Mouse (Mus musculus): ENCODE data around the gene Elavl4. TPM values are rescaled to one million over a fixed set of nuclear protein-coding genes. Genes with fewer than 3 reads are reported as not detected.

Elavl4 gene
- polyA plus RNA-seq, 1 experiment from 2014 or later, result 83.3 TPM

DNA sequence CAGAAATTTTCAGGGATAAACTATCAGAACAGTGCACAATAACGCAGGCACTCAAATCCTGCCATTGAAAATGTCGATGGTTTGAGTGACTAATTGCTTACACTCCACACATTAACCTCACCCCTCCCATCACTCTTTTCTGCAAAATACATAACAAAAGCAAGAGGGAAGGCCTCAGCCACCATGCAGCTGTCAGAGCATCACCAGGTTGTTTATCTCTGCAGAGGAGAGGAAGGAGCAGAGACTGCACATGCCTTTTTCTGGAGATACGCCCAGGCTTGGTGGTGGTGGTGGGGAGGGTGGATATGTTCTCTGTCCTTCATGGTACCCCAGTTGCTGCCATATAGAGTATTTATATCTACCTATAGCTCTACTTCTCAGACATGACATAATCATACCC is 94.3 kb downstream of the Elavl4 start:
- DNase-seq (ENCODE audit: low spot score) (no peak), ATAC-seq (replicated peaks; ENCODE audit: insufficient number of reproducible peaks, low FRiP score, low TSS enrichment, low read depth) (no peak)
- Histone ChIP-seq H3K4me2 (ENCODE audit: low read depth, low read length) (no peak overlapping the region), H3K36me3 (replicated peaks; ENCODE audit: control insufficient read depth, insufficient read depth, low read depth, low read length) (no peaks in the 10 kb centered on the region), H3K4me1 (ENCODE audit: control insufficient read depth, insufficient read depth, low read length) (no peaks in the 10 kb centered on the region), H3K4me3 (ENCODE audit: low read depth, low read length) (no peak overlapping the region), H3K9ac (replicated peaks; ENCODE audit: low read length) (no peak overlapping the region), H3K27ac (replicated peaks; ENCODE audit: low read depth, low read length) (no peak overlapping the region), H3K9me3 (replicated peaks; ENCODE audit: control insufficient read depth, low read length) (no peaks in the 10 kb centered on the region), H3K27me3 (ENCODE audit: control insufficient read depth, insufficient read depth, low read length) (no peaks in the 10 kb centered on the region)
- WGBS, result 61% methylated on average over 3 of the region's 3 CpGs

DNA sequence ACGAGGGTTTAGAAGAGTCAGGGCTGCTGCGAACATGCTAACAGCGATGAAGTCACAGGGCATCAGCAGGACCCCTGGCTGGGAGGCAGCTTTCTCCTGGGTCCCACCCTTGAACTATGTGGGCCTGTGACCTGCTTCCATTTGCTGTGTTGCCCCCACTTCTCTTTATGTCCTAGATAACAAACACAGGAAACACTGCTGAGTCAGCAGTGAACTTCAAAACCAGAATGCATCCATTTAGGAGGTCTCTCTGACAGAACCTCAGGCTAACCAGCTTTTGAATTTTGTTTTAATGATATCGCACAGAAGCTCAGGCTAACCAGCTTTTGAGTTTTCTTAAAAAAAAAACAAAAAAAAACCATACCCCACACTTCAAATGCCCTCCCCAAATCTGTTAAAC is 96.1 kb downstream of the Elavl4 start:
- no peaks in the 10 kb centered on the region for H3K36me3 ChIP-seq (replicated peaks; ENCODE audit: control insufficient read depth, insufficient read depth, low read depth, low read length)
- no peak overlapping the region for H3K4me2 ChIP-seq (ENCODE audit: low read depth, low read length)
- no peak for DNase-seq (ENCODE audit: low spot score)
- H3K4me1 ChIP-seq (ENCODE audit: control insufficient read depth, insufficient read depth, low read length), result no peaks in the 10 kb centered on the region
- no peak overlapping the region for H3K27ac ChIP-seq (replicated peaks; ENCODE audit: low read depth, low read length)
- no peaks in the 10 kb centered on the region for H3K27me3 ChIP-seq (ENCODE audit: control insufficient read depth, insufficient read depth, low read length)
- H3K9ac ChIP-seq (replicated peaks; ENCODE audit: low read length), result no peak overlapping the region
- no peak for ATAC-seq (replicated peaks; ENCODE audit: insufficient number of reproducible peaks, low FRiP score, low TSS enrichment, low read depth)
- no peaks in the 10 kb centered on the region for H3K9me3 ChIP-seq (replicated peaks; ENCODE audit: control insufficient read depth, low read length)
- WGBS, result 89% methylated on average over 4 of the region's 4 CpGs
- no peak overlapping the region for H3K4me3 ChIP-seq (ENCODE audit: low read depth, low read length)

DNA sequence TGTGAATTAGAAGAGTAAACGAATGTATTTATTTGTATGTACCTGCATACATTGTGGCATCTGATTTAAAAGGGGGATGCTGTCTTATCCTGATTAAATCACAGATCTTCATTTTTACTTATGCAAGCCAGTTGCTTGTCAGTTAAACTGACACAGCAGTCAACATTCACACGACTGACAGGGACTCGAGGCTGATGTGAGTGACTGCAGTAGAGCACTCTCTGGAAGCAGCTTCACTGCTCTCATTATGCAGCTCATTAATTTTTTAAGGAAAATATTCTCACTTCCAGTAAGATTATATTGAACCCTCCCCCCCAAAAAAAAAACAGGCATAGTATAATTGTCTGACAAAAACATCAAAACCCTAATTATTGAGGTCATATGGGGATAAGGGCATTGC is 101.7 kb downstream of the Elavl4 start:
- Histone ChIP-seq H3K4me1 (ENCODE audit: control insufficient read depth, insufficient read depth, low read length) (no peaks in the 10 kb centered on the region), H3K27me3 (ENCODE audit: control insufficient read depth, insufficient read depth, low read length) (no peaks in the 10 kb centered on the region), H3K27ac (replicated peaks; ENCODE audit: low read depth, low read length) (no peak overlapping the region), H3K4me3 (ENCODE audit: low read depth, low read length) (no peak overlapping the region), H3K9ac (replicated peaks; ENCODE audit: low read length) (no peak overlapping the region), H3K36me3 (replicated peaks; ENCODE audit: control insufficient read depth, insufficient read depth, low read depth, low read length) (no peaks in the 10 kb centered on the region), H3K4me2 (ENCODE audit: low read depth, low read length) (no peak overlapping the region), H3K9me3 (replicated peaks; ENCODE audit: control insufficient read depth, low read length) (no peaks in the 10 kb centered on the region)
- DNase-seq (ENCODE audit: low spot score) (no peak), ATAC-seq (replicated peaks; ENCODE audit: insufficient number of reproducible peaks, low FRiP score, low TSS enrichment, low read depth) (no peak)
- WGBS, result 69% methylated on average over 3 of the region's 3 CpGs

DNA sequence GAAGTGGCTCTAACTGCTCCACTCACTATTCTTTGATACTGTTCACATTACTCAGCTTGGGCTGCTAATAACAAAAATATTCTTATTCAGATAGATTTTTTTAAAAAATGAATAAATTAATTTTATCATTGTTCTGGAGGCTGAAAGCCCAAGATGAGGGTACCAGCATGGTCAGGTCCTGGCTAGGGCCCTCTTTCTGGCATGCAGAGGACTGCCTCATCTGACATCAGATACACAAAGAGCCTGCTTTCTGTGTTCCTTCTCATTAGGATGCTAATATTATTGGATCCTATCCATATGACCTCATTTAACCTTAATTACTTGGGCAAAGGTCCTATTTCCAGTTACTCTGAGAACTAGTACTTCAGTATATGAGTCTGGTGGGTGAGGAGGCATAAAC is 108.8 kb downstream of the Elavl4 start:
- Histone ChIP-seq H3K27me3 (ENCODE audit: control insufficient read depth, insufficient read depth, low read length) (no peaks in the 10 kb centered on the region), H3K27ac (replicated peaks; ENCODE audit: low read depth, low read length) (no peak overlapping the region), H3K4me2 (ENCODE audit: low read depth, low read length) (no peak overlapping the region), H3K9me3 (replicated peaks; ENCODE audit: control insufficient read depth, low read length) (no peaks in the 10 kb centered on the region), H3K4me1 (ENCODE audit: control insufficient read depth, insufficient read depth, low read length) (no peaks in the 10 kb centered on the region), H3K36me3 (replicated peaks; ENCODE audit: control insufficient read depth, insufficient read depth, low read depth, low read length) (no peaks in the 10 kb centered on the region), H3K4me3 (ENCODE audit: low read depth, low read length) (no peak overlapping the region), H3K9ac (replicated peaks; ENCODE audit: low read length) (no peak overlapping the region)
- ATAC-seq (replicated peaks; ENCODE audit: insufficient number of reproducible peaks, low FRiP score, low TSS enrichment, low read depth), result no peak
- DNase-seq (ENCODE audit: low spot score), result no peak

DNA sequence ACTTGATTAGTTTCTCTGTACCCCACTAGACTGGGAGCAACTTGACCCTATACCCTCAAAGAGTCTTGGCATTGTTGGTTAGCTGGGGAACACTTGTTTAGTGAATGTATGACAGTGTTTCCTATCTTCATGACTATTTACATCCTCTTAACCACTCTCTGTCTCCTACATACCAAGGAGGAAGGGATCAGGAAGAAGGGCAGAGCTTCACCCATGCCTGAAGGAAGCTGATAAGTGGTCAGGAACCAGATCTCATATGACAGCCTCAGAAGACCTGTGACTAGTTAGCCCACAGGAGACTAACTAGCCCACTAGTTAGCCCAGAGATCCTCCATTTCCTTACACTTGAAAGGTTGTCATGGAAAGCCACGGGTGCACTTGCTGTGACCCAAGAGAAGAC is 117.2 kb downstream of the Elavl4 start:
- Histone ChIP-seq H3K4me2 (ENCODE audit: low read depth, low read length) (no peak overlapping the region), H3K9ac (replicated peaks; ENCODE audit: low read length) (no peak overlapping the region), H3K36me3 (replicated peaks; ENCODE audit: control insufficient read depth, insufficient read depth, low read depth, low read length) (no peaks in the 10 kb centered on the region), H3K9me3 (replicated peaks; ENCODE audit: control insufficient read depth, low read length) (no peaks in the 10 kb centered on the region), H3K4me3 (ENCODE audit: low read depth, low read length) (no peak overlapping the region), H3K27ac (replicated peaks; ENCODE audit: low read depth, low read length) (no peak overlapping the region), H3K27me3 (ENCODE audit: control insufficient read depth, insufficient read depth, low read length) (no peaks in the 10 kb centered on the region), H3K4me1 (ENCODE audit: control insufficient read depth, insufficient read depth, low read length) (no peaks in the 10 kb centered on the region)
- WGBS, result 78% methylated on average over 1 of the region's 1 CpGs
- DNase-seq (ENCODE audit: low spot score) (no peak), ATAC-seq (replicated peaks; ENCODE audit: insufficient number of reproducible peaks, low FRiP score, low TSS enrichment, low read depth) (no peak)

DNA sequence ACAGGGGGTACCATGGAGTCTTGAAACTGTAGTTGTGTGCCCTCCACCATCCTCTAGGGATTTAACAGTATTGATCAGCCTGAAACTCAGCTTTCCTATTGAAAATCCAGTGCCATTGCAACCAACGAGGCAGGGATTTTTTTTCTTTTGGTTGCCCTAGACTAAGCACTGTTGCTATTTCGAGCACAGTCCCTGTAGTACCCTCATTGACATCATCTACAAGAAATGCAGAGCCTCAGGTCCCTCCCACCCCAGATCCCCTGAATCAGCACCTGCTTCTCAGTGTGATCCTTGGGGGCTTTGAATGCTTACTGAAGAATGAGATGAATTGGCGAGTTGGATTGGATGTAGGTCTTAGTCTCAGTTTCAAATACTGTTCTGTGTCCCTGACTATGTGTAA is 119.4 kb downstream of the Elavl4 start:
- H3K9ac ChIP-seq (replicated peaks; ENCODE audit: low read length), result no peak overlapping the region
- DNase-seq (ENCODE audit: low spot score), result no peak
- no peak overlapping the region for H3K27ac ChIP-seq (replicated peaks; ENCODE audit: low read depth, low read length)
- H3K9me3 ChIP-seq (replicated peaks; ENCODE audit: control insufficient read depth, low read length), result no peaks in the 10 kb centered on the region
- no peak overlapping the region for H3K4me3 ChIP-seq (ENCODE audit: low read depth, low read length)
- no peaks in the 10 kb centered on the region for H3K36me3 ChIP-seq (replicated peaks; ENCODE audit: control insufficient read depth, insufficient read depth, low read depth, low read length)
- ATAC-seq (replicated peaks; ENCODE audit: insufficient number of reproducible peaks, low FRiP score, low TSS enrichment, low read depth), result no peak
- H3K27me3 ChIP-seq (ENCODE audit: control insufficient read depth, insufficient read depth, low read length), result no peaks in the 10 kb centered on the region
- H3K4me1 ChIP-seq (ENCODE audit: control insufficient read depth, insufficient read depth, low read length), result no peaks in the 10 kb centered on the region
- WGBS, result 80% methylated on average over 3 of the region's 3 CpGs
- no peak overlapping the region for H3K4me2 ChIP-seq (ENCODE audit: low read depth, low read length)

DNA sequence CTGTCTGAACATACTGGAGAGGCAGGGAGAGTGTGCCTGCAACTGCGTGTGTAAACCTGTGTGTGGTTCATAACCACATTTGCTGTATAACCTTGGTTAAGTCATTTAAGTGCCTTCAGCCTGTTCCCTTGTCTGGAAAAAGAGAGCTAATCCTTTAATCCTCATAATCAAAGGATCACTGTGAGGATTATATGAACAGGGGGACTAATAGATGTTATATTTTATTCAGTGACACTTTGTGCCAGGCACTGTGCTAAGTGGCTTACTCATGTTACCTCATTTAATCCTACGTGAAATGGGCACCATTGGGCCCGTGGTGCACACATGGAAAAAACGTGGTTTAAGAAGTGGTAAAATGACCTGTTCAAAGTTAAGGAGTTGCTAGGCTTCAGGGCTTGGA is 119.9 kb downstream of the Elavl4 start:
- ATAC-seq (replicated peaks; ENCODE audit: insufficient number of reproducible peaks, low FRiP score, low TSS enrichment, low read depth) (no peak; the same call in 1 of the 2 replicates), DNase-seq (ENCODE audit: low spot score) (no peak)
- Histone ChIP-seq H3K4me3 (ENCODE audit: low read depth, low read length) (no peak overlapping the region), H3K4me2 (ENCODE audit: low read depth, low read length) (no peak overlapping the region), H3K9me3 (replicated peaks; ENCODE audit: control insufficient read depth, low read length) (no peaks in the 10 kb centered on the region), H3K9ac (replicated peaks; ENCODE audit: low read length) (no peak overlapping the region), H3K27ac (replicated peaks; ENCODE audit: low read depth, low read length) (no peak overlapping the region), H3K36me3 (replicated peaks; ENCODE audit: control insufficient read depth, insufficient read depth, low read depth, low read length) (no peaks in the 10 kb centered on the region), H3K4me1 (ENCODE audit: control insufficient read depth, insufficient read depth, low read length) (no peaks in the 10 kb centered on the region), H3K27me3 (ENCODE audit: control insufficient read depth, insufficient read depth, low read length) (no peaks in the 10 kb centered on the region)
- WGBS, result 79% methylated on average over 4 of the region's 4 CpGs

DNA sequence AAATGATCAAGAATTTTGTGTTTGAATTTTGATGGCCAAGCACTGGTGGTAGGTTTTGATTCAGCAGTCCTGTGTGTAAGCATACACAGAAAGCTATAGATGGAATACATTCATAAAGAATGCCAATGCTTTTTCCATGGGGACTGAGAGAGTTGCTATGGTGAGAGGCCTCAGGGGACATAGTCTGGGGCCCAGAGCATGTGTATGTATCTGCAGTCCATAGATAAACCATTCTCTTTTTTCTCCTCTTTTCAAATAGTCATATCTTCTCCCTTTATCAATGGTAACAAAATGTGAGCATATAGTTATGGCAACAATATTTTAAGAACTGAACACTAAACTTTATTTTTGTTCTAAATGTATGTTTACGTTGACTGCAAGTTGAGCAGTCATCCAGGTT is 122.1 kb downstream of the Elavl4 start:
- H3K4me3 ChIP-seq (ENCODE audit: low read depth, low read length), result no peak overlapping the region
- ATAC-seq (replicated peaks; ENCODE audit: insufficient number of reproducible peaks, low FRiP score, low TSS enrichment, low read depth) (no peak), DNase-seq (ENCODE audit: low spot score) (no peak)
- no peak overlapping the region for H3K27ac ChIP-seq (replicated peaks; ENCODE audit: low read depth, low read length)
- H3K4me1 ChIP-seq (ENCODE audit: control insufficient read depth, insufficient read depth, low read length), result no peaks in the 10 kb centered on the region
- H3K9me3 ChIP-seq (replicated peaks; ENCODE audit: control insufficient read depth, low read length), result no peaks in the 10 kb centered on the region
- no peaks in the 10 kb centered on the region for H3K27me3 ChIP-seq (ENCODE audit: control insufficient read depth, insufficient read depth, low read length)
- H3K4me2 ChIP-seq (ENCODE audit: low read depth, low read length), result no peak overlapping the region
- 94% methylated on average over 1 of the region's 1 CpGs for WGBS
- H3K36me3 ChIP-seq (replicated peaks; ENCODE audit: control insufficient read depth, insufficient read depth, low read depth, low read length), result no peaks in the 10 kb centered on the region
- no peak overlapping the region for H3K9ac ChIP-seq (replicated peaks; ENCODE audit: low read length)

DNA sequence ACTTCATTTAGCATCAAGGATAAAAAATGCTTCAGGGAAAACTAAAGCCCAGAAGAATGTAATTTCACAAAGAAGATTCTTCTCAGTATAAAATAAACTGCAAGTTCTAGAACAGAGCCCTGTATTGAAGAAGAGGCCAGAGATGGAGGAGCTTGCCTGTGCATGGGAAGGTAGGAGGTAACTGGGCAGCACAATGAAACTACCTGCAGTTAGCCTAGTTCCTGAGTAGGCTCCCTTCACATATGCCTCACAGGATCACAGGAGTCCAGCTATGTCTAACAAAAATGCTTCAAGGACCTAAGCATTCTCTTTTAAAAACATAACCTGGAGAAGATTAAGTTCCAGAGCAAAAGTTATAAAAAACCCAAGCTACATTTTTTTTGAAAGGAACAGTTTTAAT is 122.5 kb downstream of the Elavl4 start:
- Histone ChIP-seq H3K27ac (replicated peaks; ENCODE audit: low read depth, low read length) (no peak overlapping the region), H3K9me3 (replicated peaks; ENCODE audit: control insufficient read depth, low read length) (no peaks in the 10 kb centered on the region), H3K36me3 (replicated peaks; ENCODE audit: control insufficient read depth, insufficient read depth, low read depth, low read length) (no peaks in the 10 kb centered on the region), H3K4me2 (ENCODE audit: low read depth, low read length) (no peak overlapping the region), H3K4me3 (ENCODE audit: low read depth, low read length) (no peak overlapping the region), H3K27me3 (ENCODE audit: control insufficient read depth, insufficient read depth, low read length) (no peaks in the 10 kb centered on the region), H3K9ac (replicated peaks; ENCODE audit: low read length) (no peak overlapping the region), H3K4me1 (ENCODE audit: control insufficient read depth, insufficient read depth, low read length) (no peaks in the 10 kb centered on the region)
- no peak for ATAC-seq (replicated peaks; ENCODE audit: insufficient number of reproducible peaks, low FRiP score, low TSS enrichment, low read depth)
- no peak for DNase-seq (ENCODE audit: low spot score)

Measured in embryonic facial prominence, embryonic 11.5 days (tissue).